Mouse (Mus musculus): ENCODE data around the gene Chst11. TPM values are rescaled to one million over a fixed set of nuclear protein-coding genes. Genes with fewer than 3 reads are reported as not detected.

Chst11 gene
- polyA plus RNA-seq, 1 experiment from 2014 or later: 0.99 TPM

- H3K36me3 ChIP-seq: no peaks in the 10 kb centered on the region
- peaks cover 9% of the 10 kb centered on the region for H3K4me1 ChIP-seq (replicated peaks)
- no peak overlapping the region for H3K9ac ChIP-seq
- no peaks in the 10 kb centered on the region for H3K9me3 ChIP-seq
- ATAC-seq: no peak
- no peak overlapping the region for H3K27ac ChIP-seq
- H3K27me3 ChIP-seq (replicated peaks): no peaks in the 10 kb centered on the region
- 93% methylated on average over 7 of the region's 7 CpGs for WGBS
- no peak overlapping the region for H3K4me3 ChIP-seq (replicated peaks)
- H3K4me2 ChIP-seq (replicated peaks): no peak overlapping the region
Observed at GRCm38 (mm10) chr10:82994284-82994683, 9.0 kb downstream of the Chst11 start.

GRCm38 (mm10) chr10:82997460-82997859 is 12.2 kb downstream of the Chst11 start:
- Histone ChIP-seq H3K4me1 (replicated peaks) (0 out of 2 replicates have a peak, but pooled peaks cover 5% of the 10 kb centered on the region), H3K9ac (no peak overlapping the region), H3K36me3 (no peaks in the 10 kb centered on the region), H3K9me3 (no peaks in the 10 kb centered on the region), H3K27me3 (replicated peaks) (no peaks in the 10 kb centered on the region), H3K4me2 (replicated peaks) (no peak overlapping the region), H3K4me3 (replicated peaks) (no peak overlapping the region), H3K27ac (no peak overlapping the region)
- WGBS: 88% methylated on average over 6 of the region's 6 CpGs
- no peak for ATAC-seq

GRCm38 (mm10) chr10:83000169-83000568 is 14.9 kb downstream of the Chst11 start:
- Histone ChIP-seq H3K4me3 (replicated peaks) (no peak overlapping the region), H3K9ac (no peak overlapping the region), H3K27ac (no peak overlapping the region), H3K36me3 (no peaks in the 10 kb centered on the region), H3K4me1 (replicated peaks) (0 out of 2 replicates have a peak, but pooled peaks cover 5% of the 10 kb centered on the region), H3K9me3 (no peaks in the 10 kb centered on the region), H3K4me2 (replicated peaks) (no peak overlapping the region), H3K27me3 (replicated peaks) (no peaks in the 10 kb centered on the region)
- peak; percentile 41; the same call in 1 of the 2 replicates for ATAC-seq
- 76% methylated on average over 5 of the region's 5 CpGs for WGBS

GRCm38 (mm10) chr10:83000721-83001120 is 15.4 kb downstream of the Chst11 start:
- Histone ChIP-seq H3K36me3 (no peaks in the 10 kb centered on the region), H3K27me3 (replicated peaks) (no peaks in the 10 kb centered on the region), H3K4me3 (replicated peaks) (no peak overlapping the region), H3K9me3 (no peaks in the 10 kb centered on the region), H3K4me2 (replicated peaks) (no peak overlapping the region), H3K9ac (no peak overlapping the region), H3K4me1 (replicated peaks) (0 out of 2 replicates have a peak, but pooled peaks cover 8% of the 10 kb centered on the region), H3K27ac (no peak overlapping the region)
- ATAC-seq: no peak
- WGBS: 92% methylated on average over 2 of the region's 2 CpGs

GRCm38 (mm10) chr10:83003899-83004298 is 18.6 kb downstream of the Chst11 start:
- no peak overlapping the region for H3K4me2 ChIP-seq (replicated peaks)
- no peak overlapping the region for H3K27ac ChIP-seq
- H3K4me3 ChIP-seq (replicated peaks): no peak overlapping the region
- no peak for ATAC-seq
- no peaks in the 10 kb centered on the region for H3K9me3 ChIP-seq
- H3K9ac ChIP-seq: no peak overlapping the region
- H3K4me1 ChIP-seq (replicated peaks): 0 out of 2 replicates have a peak, but pooled peaks cover 8% of the 10 kb centered on the region
- WGBS: 90% methylated on average over 7 of the region's 7 CpGs
- H3K36me3 ChIP-seq: no peaks in the 10 kb centered on the region
- H3K27me3 ChIP-seq (replicated peaks): no peaks in the 10 kb centered on the region

GRCm38 (mm10) chr10:83004389-83004788 is 19.1 kb downstream of the Chst11 start:
- H3K9ac ChIP-seq: no peak overlapping the region
- 55% methylated on average over 9 of the region's 9 CpGs for WGBS
- H3K4me3 ChIP-seq (replicated peaks): no peak overlapping the region
- no peak overlapping the region for H3K27ac ChIP-seq
- H3K9me3 ChIP-seq: no peaks in the 10 kb centered on the region
- H3K36me3 ChIP-seq: no peaks in the 10 kb centered on the region
- H3K27me3 ChIP-seq (replicated peaks): no peaks in the 10 kb centered on the region
- 0 out of 2 replicates have a peak, but pooled peaks cover 8% of the 10 kb centered on the region for H3K4me1 ChIP-seq (replicated peaks)
- H3K4me2 ChIP-seq (replicated peaks): no peak overlapping the region
- ATAC-seq: no peak

- 0 out of 2 replicates have a peak, but pooled peaks cover 8% of the 10 kb centered on the region for H3K4me1 ChIP-seq (replicated peaks)
- no peaks in the 10 kb centered on the region for H3K27me3 ChIP-seq (replicated peaks)
- 66% methylated on average over 4 of the region's 4 CpGs for WGBS
- H3K4me3 ChIP-seq (replicated peaks): no peak overlapping the region
- H3K36me3 ChIP-seq: no peaks in the 10 kb centered on the region
- ATAC-seq: 0 out of 2 replicates have a peak, but pooled peaks have one; percentile 12
- H3K4me2 ChIP-seq (replicated peaks): no peak overlapping the region
- no peak overlapping the region for H3K27ac ChIP-seq
- H3K9ac ChIP-seq: no peak overlapping the region
- no peaks in the 10 kb centered on the region for H3K9me3 ChIP-seq
Observed at GRCm38 (mm10) chr10:83005003-83005402, 19.7 kb downstream of the Chst11 start.

GRCm38 (mm10) chr10:83006258-83006657 is 21.0 kb downstream of the Chst11 start:
- peaks cover 4% of the 10 kb centered on the region; the same call in 1 of the 2 replicates for H3K4me1 ChIP-seq (replicated peaks)
- H3K27ac ChIP-seq: no peak overlapping the region
- WGBS: 90% methylated on average over 8 of the region's 8 CpGs

GRCm38 (mm10) chr10:83013984-83014383 is 28.7 kb downstream of the Chst11 start:
- Histone ChIP-seq H3K4me3 (replicated peaks) (no peak overlapping the region), H3K36me3 (no peaks in the 10 kb centered on the region), H3K27me3 (replicated peaks) (no peaks in the 10 kb centered on the region), H3K4me1 (replicated peaks) (no peaks in the 10 kb centered on the region; the same call in 1 of the 2 replicates), H3K9me3 (no peaks in the 10 kb centered on the region), H3K27ac (no peak overlapping the region), H3K9ac (no peak overlapping the region), H3K4me2 (replicated peaks) (no peak overlapping the region)
- ATAC-seq: no peak; the same call in 1 of the 2 replicates
- WGBS: 81% methylated on average over 4 of the region's 4 CpGs

More at GRCm38 (mm10) chr10:83006258-83006657, 21.0 kb downstream of the Chst11 start:
- no peak for ATAC-seq
- H3K36me3 ChIP-seq: no peaks in the 10 kb centered on the region
- no peaks in the 10 kb centered on the region for H3K27me3 ChIP-seq (replicated peaks)
- no peaks in the 10 kb centered on the region for H3K9me3 ChIP-seq
- no peak overlapping the region for H3K9ac ChIP-seq
- H3K4me3 ChIP-seq (replicated peaks): no peak overlapping the region
- no peak overlapping the region for H3K4me2 ChIP-seq (replicated peaks)

GRCm38 (mm10) chr10:83015919-83016318 is 30.6 kb downstream of the Chst11 start:
- H3K27ac ChIP-seq: no peak overlapping the region
- ATAC-seq: no peak
- no peak overlapping the region for H3K9ac ChIP-seq
- WGBS: 89% methylated on average over 3 of the region's 3 CpGs
- H3K27me3 ChIP-seq (replicated peaks): no peaks in the 10 kb centered on the region
- no peaks in the 10 kb centered on the region for H3K36me3 ChIP-seq
- H3K4me3 ChIP-seq (replicated peaks): no peak overlapping the region
- H3K4me2 ChIP-seq (replicated peaks): no peak overlapping the region
- H3K4me1 ChIP-seq (replicated peaks): no peaks in the 10 kb centered on the region
- no peaks in the 10 kb centered on the region for H3K9me3 ChIP-seq

GRCm38 (mm10) chr10:83016779-83017178 is 31.5 kb downstream of the Chst11 start:
- no peak overlapping the region for H3K9ac ChIP-seq
- no peak for ATAC-seq
- no peaks in the 10 kb centered on the region for H3K9me3 ChIP-seq
- H3K27ac ChIP-seq: no peak overlapping the region
- no peaks in the 10 kb centered on the region for H3K36me3 ChIP-seq
- H3K27me3 ChIP-seq (replicated peaks): no peaks in the 10 kb centered on the region
- H3K4me2 ChIP-seq (replicated peaks): no peak overlapping the region
- H3K4me3 ChIP-seq (replicated peaks): no peak overlapping the region
- WGBS: 73% methylated on average over 13 of the region's 13 CpGs
- H3K4me1 ChIP-seq (replicated peaks): no peaks in the 10 kb centered on the region

GRCm38 (mm10) chr10:83017760-83018498 is 32.6 kb downstream of the Chst11 start:
- Histone ChIP-seq H3K36me3 (no peaks in the 10 kb centered on the region), H3K9me3 (no peaks in the 10 kb centered on the region), H3K9ac (no peak overlapping the region), H3K4me2 (replicated peaks) (no peak overlapping the region), H3K4me3 (replicated peaks) (no peak overlapping the region), H3K27me3 (replicated peaks) (no peaks in the 10 kb centered on the region), H3K4me1 (replicated peaks) (no peaks in the 10 kb centered on the region), H3K27ac (no peak overlapping the region)
- ATAC-seq: no peak
- WGBS: 55% methylated on average over 21 of the region's 21 CpGs

- no peaks in the 10 kb centered on the region for H3K9me3 ChIP-seq
- H3K36me3 ChIP-seq: no peaks in the 10 kb centered on the region
- 89% methylated on average over 4 of the region's 5 CpGs for WGBS
- H3K27me3 ChIP-seq (replicated peaks): no peaks in the 10 kb centered on the region
- ATAC-seq: no peak
- no peak overlapping the region for H3K9ac ChIP-seq
- H3K4me3 ChIP-seq (replicated peaks): no peak overlapping the region
- no peak overlapping the region for H3K4me2 ChIP-seq (replicated peaks)
- H3K27ac ChIP-seq: no peak overlapping the region
- H3K4me1 ChIP-seq (replicated peaks): no peaks in the 10 kb centered on the region
Observed at GRCm38 (mm10) chr10:83018521-83018920, 33.2 kb downstream of the Chst11 start.

All from intestine, embryonic 15.5 days (tissue).